Mouse (Mus musculus) heart, embryonic 14.5 days (tissue): ENCODE measurements at regions not wholly inside any gene's neighbourhood (a gene's known extent, or its start where the extent isn't known, plus 50 kb on each side); places are given as distances from the start of the nearest gene placed in this dataset.

Source experiments
- ATAC-seq: fragments of 200-750 bp; cut with Nextera tagmentation; 2 replicates; pipeline ENCODE4 v1.8.0; 2017; ENCODE audit warnings: low read depth, moderate TSS enrichment; ENCODE audit not compliant: insufficient number of reproducible peaks, insufficient read depth, low FRiP score
- H3K27ac ChIP-seq, 2 experiments: fragments of 200-500 bp in 1 of 2; fragments of 300-500 bp in 1 of 2; sonication (generic) in 1 of 2; replicated peaks in 1 of 2; 2 replicates each; pipeline ENCODE4 v1.5.1; 2012 to 2014; ENCODE audit warnings: low read depth in 2 of 2, low read length in 2 of 2, control low read depth in 1 of 2, mild to moderate bottlenecking in 1 of 2, mixed read lengths in 1 of 2; ENCODE audit not compliant: control insufficient read depth in 1 of 2, insufficient read depth in 1 of 2
- H3K27me3 ChIP-seq: fragments of 300-500 bp; sonication (generic); 2 replicates; pipeline ENCODE4 v1.6.1; 2014; ENCODE audit warnings: mild to moderate bottlenecking, low read length, control low read depth; ENCODE audit not compliant: control insufficient read depth, insufficient read depth
- H3K36me3 ChIP-seq: fragments of 300-500 bp; sonication (generic); 2 replicates; pipeline ENCODE4 v1.6.1; 2014; ENCODE audit warnings: mild to moderate bottlenecking, control low read depth, low read length, mixed read lengths; ENCODE audit not compliant: control insufficient read depth, insufficient read depth
- H3K4me1 ChIP-seq, 2 experiments: fragments of 200-500 bp in 1 of 2; fragments of 300-500 bp in 1 of 2; sonication (generic) in 1 of 2; 2 replicates each; pipeline ENCODE4 v1.6.1; 2012 to 2014; ENCODE audit warnings: low read length in 2 of 2, control low read depth in 1 of 2, mixed read lengths in 1 of 2; ENCODE audit not compliant: control insufficient read depth in 2 of 2, insufficient read depth in 2 of 2
- H3K4me2 ChIP-seq: fragments of 300-500 bp; sonication (generic); 2 replicates; pipeline ENCODE4 v1.6.1; 2014; ENCODE audit warnings: mild to moderate bottlenecking, low read length
- H3K4me3 ChIP-seq, 2 experiments: fragments of 200-500 bp in 1 of 2; fragments of 300-500 bp in 1 of 2; sonication (generic) in 1 of 2; 2 replicates each; pipeline ENCODE4 v1.5.1; 2012 to 2014; ENCODE audit warnings: low read length in 2 of 2, mild to moderate bottlenecking in 2 of 2, control low read depth in 1 of 2, low read depth in 1 of 2, moderate library complexity in 1 of 2; ENCODE audit not compliant: control insufficient read depth in 1 of 2, insufficient read depth in 1 of 2
- H3K9ac ChIP-seq: fragments of 300-500 bp; sonication (generic); 2 replicates; pipeline ENCODE4 v1.6.1; 2014; ENCODE audit warnings: mild to moderate bottlenecking, low read length
- H3K9me3 ChIP-seq: fragments of 300-500 bp; sonication (generic); 2 replicates; pipeline ENCODE4 v1.6.1; 2016; ENCODE audit warnings: low read length, control low read depth; ENCODE audit not compliant: control insufficient read depth
- WGBS: fragments of 180-500 bp; shearing (Covaris S2); extraction: QIAGEN DNeasy Blood & Tissue Kit; methylation state at CpG from one replicate; pipeline ENCODE4 v1.1.7; 2014; 5-methylcytosine and 5-hydroxymethylcytosine counted together

GRCm38 (mm10) chr9:99800076-99800475 is 75.9 kb downstream of the Sox14 start:
- H3K4me3 ChIP-seq, result peak overlapping the region; percentile 36 to 46
- ATAC-seq, result no peak
- WGBS, result 2% methylated on average over 13 of the region's 13 CpGs

GRCm38 (mm10) chr9:99799387-99800021 is 76.5 kb downstream of the Sox14 start:
- Histone ChIP-seq H3K36me3 (no peaks in the 10 kb centered on the region), H3K4me1 (no peaks in the 10 kb centered on the region), H3K9ac (peak overlapping the region; percentile 8), H3K9me3 (no peaks in the 10 kb centered on the region), H3K4me3 (peak overlapping the region; percentile 36 to 46), H3K27ac (no peak overlapping the region), H3K4me2 (peak overlapping the region; percentile 65), H3K27me3 (0 out of 2 replicates have a peak, but pooled peaks cover 11% of the 10 kb centered on the region)
- 4% methylated on average over 16 of the region's 16 CpGs for WGBS
- no peak for ATAC-seq

More at GRCm38 (mm10) chr9:99800076-99800475, 75.9 kb downstream of the Sox14 start:
- Histone ChIP-seq H3K4me1 (no peaks in the 10 kb centered on the region), H3K9me3 (no peaks in the 10 kb centered on the region), H3K27ac (no peak overlapping the region), H3K4me2 (peak overlapping the region; percentile 65), H3K9ac (peak overlapping the region; percentile 8), H3K27me3 (0 out of 2 replicates have a peak, but pooled peaks cover 11% of the 10 kb centered on the region), H3K36me3 (no peaks in the 10 kb centered on the region)

- no peak overlapping the region for H3K27ac ChIP-seq
- 0 out of 2 replicates have a peak, but pooled peaks cover 13% of the 10 kb centered on the region for H3K27me3 ChIP-seq
- no peak overlapping the region for H3K9ac ChIP-seq
- ATAC-seq, result no peak
- no peaks in the 10 kb centered on the region for H3K4me1 ChIP-seq
- no peaks in the 10 kb centered on the region for H3K36me3 ChIP-seq
- 66% methylated on average over 9 of the region's 9 CpGs for WGBS
- H3K9me3 ChIP-seq, result no peaks in the 10 kb centered on the region
- H3K4me2 ChIP-seq, result no peak overlapping the region
- no peak overlapping the region for H3K4me3 ChIP-seq
These were observed 78.8 kb downstream of the Sox14 start for GRCm38 (mm10) chr9:99797066-99797770.

GRCm38 (mm10) chr9:99792700-99793099 is 75.6 kb upstream of the Cldn18 start:
- H3K4me2 ChIP-seq, result no peak overlapping the region
- H3K27me3 ChIP-seq, result 0 out of 2 replicates have a peak, but pooled peaks cover 5% of the 10 kb centered on the region
- ATAC-seq, result no peak
- no peaks in the 10 kb centered on the region for H3K9me3 ChIP-seq
- no peaks in the 10 kb centered on the region for H3K36me3 ChIP-seq
- H3K27ac ChIP-seq, result no peak overlapping the region
- H3K4me3 ChIP-seq, result no peak overlapping the region
- no peak overlapping the region for H3K9ac ChIP-seq
- H3K4me1 ChIP-seq, result no peaks in the 10 kb centered on the region
- 78% methylated on average over 7 of the region's 7 CpGs for WGBS

GRCm38 (mm10) chr9:99786864-99787263 is 69.8 kb upstream of the Cldn18 start:
- 67% methylated on average over 7 of the region's 7 CpGs for WGBS
- no peak overlapping the region for H3K9ac ChIP-seq

GRCm38 (mm10) chr9:99783156-99783555 is 66.1 kb upstream of the Cldn18 start:
- Histone ChIP-seq H3K4me3 (no peak overlapping the region), H3K27ac (no peak overlapping the region), H3K4me2 (no peak overlapping the region), H3K9me3 (no peaks in the 10 kb centered on the region), H3K9ac (no peak overlapping the region), H3K4me1 (no peaks in the 10 kb centered on the region), H3K36me3 (no peaks in the 10 kb centered on the region), H3K27me3 (no peaks in the 10 kb centered on the region)
- no peak for ATAC-seq
- WGBS, result 83% methylated on average over 2 of the region's 2 CpGs

More at GRCm38 (mm10) chr9:99786864-99787263, 69.8 kb upstream of the Cldn18 start:
- H3K4me2 ChIP-seq, result no peak overlapping the region
- no peaks in the 10 kb centered on the region for H3K36me3 ChIP-seq
- no peaks in the 10 kb centered on the region for H3K9me3 ChIP-seq
- ATAC-seq, result no peak
- H3K27me3 ChIP-seq, result no peaks in the 10 kb centered on the region
- no peak overlapping the region for H3K4me3 ChIP-seq
- H3K4me1 ChIP-seq, result no peaks in the 10 kb centered on the region
- no peak overlapping the region for H3K27ac ChIP-seq

GRCm38 (mm10) chr9:99782364-99783119 is 65.5 kb upstream of the Cldn18 start:
- H3K9me3 ChIP-seq, result no peaks in the 10 kb centered on the region
- no peak overlapping the region for H3K4me2 ChIP-seq
- ATAC-seq, result no peak
- WGBS, result 61% methylated on average over 7 of the region's 7 CpGs
- no peak overlapping the region for H3K4me3 ChIP-seq
- no peak overlapping the region for H3K9ac ChIP-seq
- no peaks in the 10 kb centered on the region for H3K4me1 ChIP-seq
- H3K36me3 ChIP-seq, result no peaks in the 10 kb centered on the region
- no peak overlapping the region for H3K27ac ChIP-seq
- H3K27me3 ChIP-seq, result no peaks in the 10 kb centered on the region
